Mouse (Mus musculus) olfactory bulb, adult 2 months (tissue): Measurements from ENCODE around the gene Ppp3r1. TPM values are rescaled to one million over a fixed set of nuclear protein-coding genes. Genes with fewer than 3 reads are reported as not detected.

Experiments used
- H3K27ac ChIP-seq: fragments of 200-500 bp; 2 replicates; pipeline ENCODE4 v1.5.1; 2012; ENCODE audit warnings: low read depth, low read length; ENCODE audit not compliant: insufficient read depth
- H3K4me1 ChIP-seq: fragments of 200-500 bp; 2 replicates; pipeline ENCODE4 v1.6.1; 2012; ENCODE audit warnings: low read length; ENCODE audit not compliant: control insufficient read depth, insufficient read depth
- H3K4me3 ChIP-seq: fragments of 200-500 bp; 2 replicates; pipeline ENCODE4 v1.5.1; 2012; ENCODE audit warnings: mild to moderate bottlenecking, low read depth, low read length, moderate library complexity; ENCODE audit not compliant: insufficient read depth
- CTCF ChIP-seq: fragments of 200-500 bp; IDR thresholded peaks from 2 replicates; pipeline ENCODE4 v1.5.1; 2012; ENCODE audit warnings: low read depth, mild to moderate bottlenecking, low read length, moderate library complexity; ENCODE audit not compliant: insufficient read depth
- POLR2A ChIP-seq: fragments of 200-500 bp; IDR thresholded peaks from 2 replicates; pipeline ENCODE4 v1.6.1; 2012; ENCODE audit warnings: mild to moderate bottlenecking, low read depth, low read length, moderate library complexity; ENCODE audit not compliant: insufficient read depth
- WGBS: fragments of 180-500 bp; shearing (Covaris S2); methylation state at CpG from one replicate; pipeline ENCODE4 v1.1.7; 2018; 5-methylcytosine and 5-hydroxymethylcytosine counted together
- polyA plus RNA-seq: library from polyadenylated mRNA; stranded (reverse); fragments of >200 nt; gene quantifications from 2 replicates; pipeline ENCODE4 v1.2.4, GENCODE M21; 2012; ENCODE audit warnings: low replicate concordance; ENCODE audit not compliant: missing spikeins, insufficient read depth, insufficient read length

Gene Ppp3r1
- 107 TPM in 1 of 2 replicates, not detected in the other for polyA plus RNA-seq

DNA sequence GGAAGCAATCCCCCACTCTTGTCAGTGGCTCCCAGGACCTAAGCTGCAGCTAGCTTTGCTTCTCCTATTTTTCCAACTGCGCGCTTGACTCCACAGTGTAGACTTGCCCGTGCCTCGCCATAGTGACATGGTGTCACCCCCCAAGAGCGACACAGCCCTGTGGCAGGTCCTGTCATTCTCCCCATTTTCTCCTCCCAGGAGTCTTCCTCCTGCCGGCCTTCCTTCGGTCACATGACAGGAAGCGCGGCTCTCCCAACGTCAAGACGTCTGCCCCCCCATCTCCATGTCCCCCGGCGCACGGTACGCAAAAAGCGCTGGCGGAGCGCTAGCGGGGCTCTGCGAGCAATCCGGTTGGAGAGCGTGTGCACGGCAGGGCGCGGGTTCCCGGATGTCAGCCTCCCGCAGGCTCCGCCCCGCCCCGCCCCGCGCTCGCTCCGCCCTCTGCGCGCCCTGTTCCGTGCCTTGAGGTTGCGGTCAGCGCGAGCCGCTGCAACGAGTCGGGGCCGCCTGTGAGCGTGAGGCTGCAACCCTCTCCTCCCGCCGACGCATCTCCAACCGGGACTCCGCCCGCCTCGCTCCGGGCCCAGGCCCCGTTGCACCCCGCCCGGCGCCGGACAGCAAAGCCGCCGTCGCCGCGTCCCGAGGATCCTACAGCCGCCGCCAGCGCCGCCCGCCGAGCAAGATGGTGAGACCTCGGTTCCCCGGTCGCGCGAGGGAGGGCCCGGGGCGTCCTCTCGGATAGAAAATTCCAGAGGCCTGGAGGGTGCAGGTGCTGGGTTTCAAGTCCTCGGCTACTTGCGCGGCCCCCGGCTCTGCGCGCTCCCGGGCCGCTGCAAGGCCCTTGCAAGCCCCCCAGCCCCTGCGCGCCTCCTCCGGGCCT, at the start of gene Ppp3r1:
Ppp3r1 (plus strand) TSS at position 406 of the 880 bp plus-strand sequence.
- peak; percentile 71 for TF ChIP-seq POLR2A
- no peak for TF ChIP-seq CTCF
- Histone ChIP-seq H3K27ac (peak within 1 kb of the TSS; percentile 90), H3K4me1 (peaks cover 7% of the 10 kb centered on the region; the same call in 1 of the 2 replicates), H3K4me3 (peak within 1 kb of the TSS; percentile 90)
- under 1% methylated on average over 83 of the region's 89 CpGs for WGBS

DNA sequence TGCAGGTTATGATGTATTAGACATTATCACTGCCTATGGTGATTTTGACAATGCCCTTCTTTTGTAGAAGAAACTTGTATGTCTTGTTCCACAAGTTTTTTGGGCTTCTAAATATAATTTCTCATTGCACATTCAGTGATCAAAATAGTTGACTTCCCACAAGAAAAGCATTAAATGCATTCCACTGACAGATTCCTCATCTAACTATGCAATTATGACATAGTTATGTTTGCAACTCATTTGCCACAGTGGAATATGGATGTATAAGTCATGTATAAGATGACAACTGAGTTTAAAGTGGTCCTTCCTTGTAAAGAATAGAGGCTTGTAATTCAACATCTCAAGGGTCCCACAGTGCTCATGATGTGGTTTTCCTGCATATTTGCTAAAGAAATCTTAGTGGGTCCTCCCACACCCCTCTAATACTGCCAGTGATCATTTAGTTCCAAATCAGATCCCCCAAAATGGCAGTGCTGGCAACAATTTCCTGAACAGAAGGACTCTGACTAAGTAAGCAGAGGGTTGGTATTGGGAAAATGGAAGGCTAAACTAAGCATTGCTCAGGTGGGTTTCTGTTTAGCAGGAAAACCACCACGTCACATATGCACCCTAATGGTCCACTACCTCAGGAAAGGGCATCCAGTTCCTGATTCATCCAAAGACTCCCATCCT, 46.5 kb upstream of the Ppp3r1 start:
- no peak overlapping the region for H3K4me3 ChIP-seq
- no peak overlapping the region for H3K27ac ChIP-seq
- 88% methylated on average over 1 of the region's 1 CpGs for WGBS
- no peaks in the 10 kb centered on the region for H3K4me1 ChIP-seq
- no peak for TF ChIP-seq CTCF
- no peak for TF ChIP-seq POLR2A

DNA sequence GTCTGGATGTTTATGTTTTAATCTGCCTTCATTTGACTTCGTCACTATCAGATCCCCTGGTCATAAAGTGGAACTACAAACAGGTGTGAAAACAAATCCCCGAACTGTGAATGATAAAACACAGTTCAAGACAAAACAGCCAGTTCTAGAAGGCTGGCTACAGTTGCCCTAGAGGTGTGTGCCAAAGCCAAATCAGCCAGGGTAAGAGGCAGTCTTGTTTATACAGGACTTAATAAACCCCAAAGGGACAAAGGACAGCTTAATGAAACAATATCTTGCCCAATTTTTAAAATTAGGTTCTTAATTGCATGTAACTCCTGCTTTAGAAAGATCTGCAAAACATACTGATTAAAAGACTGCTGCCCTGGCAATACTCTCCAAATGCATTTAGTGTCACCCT, 32.6 kb upstream of the Ppp3r1 start:
- Histone ChIP-seq H3K4me1 (no peaks in the 10 kb centered on the region), H3K27ac (no peak overlapping the region), H3K4me3 (no peak overlapping the region)
- TF ChIP-seq CTCF (no peak), POLR2A (no peak)
- 43% methylated on average over 2 of the region's 2 CpGs for WGBS

DNA sequence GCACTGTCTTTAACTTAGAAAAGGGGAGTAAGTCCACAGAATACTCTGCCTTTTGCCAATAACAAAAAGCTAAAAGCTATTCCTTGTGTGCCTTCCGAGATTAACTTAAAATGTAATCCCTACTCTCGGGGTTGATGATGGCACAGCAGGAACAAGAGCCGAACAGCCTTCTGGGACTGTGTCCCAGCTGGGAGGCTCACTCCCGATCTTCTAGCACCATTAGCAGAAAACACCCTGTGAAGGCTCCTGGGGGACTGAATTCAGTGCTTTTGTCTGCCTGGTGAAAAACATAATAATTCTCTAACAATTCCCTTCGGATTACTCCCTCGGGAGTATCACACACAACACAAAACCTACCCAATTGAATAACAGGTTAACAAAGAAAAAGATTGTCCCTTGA, 23.4 kb upstream of the Ppp3r1 start:
- TF ChIP-seq CTCF (no peak), POLR2A (no peak)
- no peak overlapping the region for H3K4me3 ChIP-seq
- H3K27ac ChIP-seq = no peak overlapping the region
- WGBS = 23% methylated on average over 6 of the region's 6 CpGs
- H3K4me1 ChIP-seq = no peaks in the 10 kb centered on the region

DNA sequence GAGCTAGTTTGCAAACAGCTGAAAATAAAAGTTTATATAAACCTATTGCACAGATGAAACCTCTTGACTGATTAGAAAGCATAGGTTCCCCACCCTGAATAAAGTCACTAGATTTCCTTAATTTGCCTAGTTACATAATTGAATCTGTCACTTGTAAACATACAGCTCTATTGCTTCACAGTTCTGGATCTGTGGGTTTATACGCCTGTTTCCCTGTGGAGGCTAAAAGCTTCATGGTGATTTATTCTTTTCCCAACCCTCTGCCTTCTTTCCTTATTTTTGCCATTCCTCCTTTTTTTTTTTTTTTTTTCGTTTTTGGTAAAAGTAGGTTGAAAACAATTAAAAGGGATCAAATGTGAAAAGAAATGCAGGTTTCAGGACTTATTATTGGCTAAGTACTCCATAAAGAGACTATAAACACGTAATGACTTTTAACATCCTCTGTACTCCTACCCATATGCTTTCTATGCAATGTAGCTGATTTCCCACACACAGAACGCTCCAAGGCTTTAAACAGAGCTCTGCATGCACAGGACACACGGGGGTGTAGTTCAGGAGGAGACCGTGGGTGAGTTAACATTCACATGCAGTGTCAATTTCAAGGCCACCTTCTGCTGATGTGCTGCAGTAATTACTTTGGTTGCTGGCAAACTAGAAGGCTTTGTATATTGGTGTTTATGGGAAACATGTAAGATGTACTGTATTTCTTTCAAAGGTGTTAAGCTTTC, 20.6 kb upstream of the Ppp3r1 start:
- WGBS = 42% methylated on average over 6 of the region's 6 CpGs

DNA sequence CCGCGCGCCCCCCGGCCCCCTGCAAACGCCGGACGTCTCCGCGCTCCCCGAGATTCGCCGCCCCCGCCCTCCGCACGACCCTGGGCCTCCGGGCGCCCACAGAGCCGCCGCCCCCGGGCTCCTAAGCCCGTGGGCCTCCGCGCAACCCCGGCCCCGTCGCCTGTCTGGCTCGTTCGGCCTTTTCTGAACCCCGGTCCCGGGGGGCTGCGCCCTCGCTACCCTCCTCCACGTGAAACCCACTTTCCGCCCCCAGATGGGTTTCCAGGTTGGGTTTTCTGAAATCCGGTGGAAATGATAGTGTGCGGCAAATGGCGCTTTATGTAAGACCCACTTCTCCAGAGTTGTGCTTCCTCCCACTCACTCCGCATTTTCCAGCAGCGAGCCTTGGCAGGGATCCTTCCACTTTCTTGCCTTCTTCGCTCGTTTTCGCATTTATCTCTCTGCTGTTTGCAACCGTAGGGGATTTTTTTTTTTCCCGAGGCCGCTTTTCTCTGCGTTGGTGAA, 727 bp downstream of the Ppp3r1 start:
- WGBS = under 1% methylated on average over 46 of the region's 46 CpGs

More for the DNA sequence above, 20.6 kb upstream of the Ppp3r1 start:
- no peak overlapping the region for H3K27ac ChIP-seq
- TF ChIP-seq CTCF (no peak), POLR2A (no peak)
- no peak overlapping the region for H3K4me3 ChIP-seq
- no peaks in the 10 kb centered on the region for H3K4me1 ChIP-seq

DNA sequence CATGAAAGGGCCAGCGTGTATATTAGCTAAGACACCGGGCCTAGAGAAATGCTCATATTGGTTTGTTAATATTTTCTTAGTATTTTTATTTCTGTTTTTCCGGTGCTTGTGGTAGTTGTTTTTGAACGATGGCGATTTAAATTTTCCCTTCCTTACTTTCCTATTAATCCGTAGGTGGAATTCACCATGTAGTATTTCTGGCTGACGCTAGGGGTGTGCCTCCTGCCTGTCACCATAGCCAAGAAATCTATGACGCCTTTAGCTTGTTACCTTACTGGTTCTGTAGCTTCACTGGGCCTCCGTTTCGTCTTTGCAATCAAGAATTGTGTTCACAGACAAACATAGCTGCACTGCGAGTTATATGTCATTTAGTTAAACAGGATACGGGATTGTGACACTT, 1.2 kb downstream of the Ppp3r1 start:
- 0% methylated on average over 12 of the region's 12 CpGs for WGBS
- no peak for TF ChIP-seq CTCF
- TF ChIP-seq POLR2A = no peak
- Histone ChIP-seq H3K4me3 (peak overlapping the region; percentile 90), H3K4me1 (peaks cover 8% of the 10 kb centered on the region; the same call in 1 of the 2 replicates), H3K27ac (peak overlapping the region; percentile 68)

More for the DNA sequence above, 727 bp downstream of the Ppp3r1 start:
- Histone ChIP-seq H3K4me3 (peak overlapping the region; percentile 90), H3K27ac (peak overlapping the region; percentile 68), H3K4me1 (peaks cover 8% of the 10 kb centered on the region; the same call in 1 of the 2 replicates)
- TF ChIP-seq POLR2A (no peak), CTCF (no peak)

DNA sequence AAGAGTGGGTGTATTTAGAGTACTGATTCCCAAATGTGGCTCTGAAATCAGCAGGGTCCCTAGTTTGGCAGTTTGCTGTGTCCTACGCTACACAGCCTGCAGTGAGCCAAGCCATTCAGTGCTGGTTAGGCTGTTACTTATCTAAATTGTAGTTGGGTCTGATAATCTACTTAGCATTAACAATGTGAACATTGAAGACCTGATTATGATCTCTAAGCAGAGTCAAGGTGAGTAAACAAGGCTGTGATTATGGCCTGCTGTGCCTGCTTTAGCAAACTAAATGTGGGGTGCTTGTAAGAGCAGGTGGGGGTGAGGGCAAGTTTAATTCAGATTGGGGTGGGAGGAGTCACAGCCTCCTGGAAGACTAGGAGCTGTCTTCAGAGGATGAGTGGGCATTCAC, 4.9 kb downstream of the Ppp3r1 start:
- WGBS = 33% methylated on average over 1 of the region's 1 CpGs

DNA sequence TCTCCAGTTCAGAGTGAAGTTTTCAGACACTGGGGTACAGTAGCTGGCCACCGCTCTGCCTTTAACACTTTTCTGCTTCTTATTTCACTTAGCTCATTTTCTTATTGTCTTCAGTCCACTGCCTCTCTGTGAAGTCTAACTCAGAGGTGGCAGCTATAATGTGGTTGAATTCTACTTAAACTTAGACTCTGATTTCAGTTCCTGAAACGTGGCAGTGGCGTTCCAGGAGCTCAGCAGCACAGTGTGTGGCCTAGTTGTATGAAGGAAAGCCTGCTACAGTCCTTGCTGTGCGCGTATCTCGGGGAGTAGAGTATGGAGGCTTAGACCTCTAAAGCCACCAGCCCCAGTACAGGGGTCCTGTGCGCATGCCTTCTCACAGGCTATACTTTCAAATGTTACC, 7.6 kb downstream of the Ppp3r1 start:
- Histone ChIP-seq H3K4me3 (no peak overlapping the region), H3K4me1 (peaks cover 13% of the 10 kb centered on the region), H3K27ac (no peak overlapping the region)
- WGBS = 69% methylated on average over 7 of the region's 7 CpGs
- TF ChIP-seq CTCF (no peak), POLR2A (no peak)

More for the DNA sequence above, 4.9 kb downstream of the Ppp3r1 start:
- TF ChIP-seq CTCF = no peak
- H3K27ac ChIP-seq = no peak overlapping the region
- no peak overlapping the region for H3K4me3 ChIP-seq
- H3K4me1 ChIP-seq = peaks cover 16% of the 10 kb centered on the region
